Mouse (Mus musculus): Measurements from ENCODE around the gene Olfr323.

DNA sequence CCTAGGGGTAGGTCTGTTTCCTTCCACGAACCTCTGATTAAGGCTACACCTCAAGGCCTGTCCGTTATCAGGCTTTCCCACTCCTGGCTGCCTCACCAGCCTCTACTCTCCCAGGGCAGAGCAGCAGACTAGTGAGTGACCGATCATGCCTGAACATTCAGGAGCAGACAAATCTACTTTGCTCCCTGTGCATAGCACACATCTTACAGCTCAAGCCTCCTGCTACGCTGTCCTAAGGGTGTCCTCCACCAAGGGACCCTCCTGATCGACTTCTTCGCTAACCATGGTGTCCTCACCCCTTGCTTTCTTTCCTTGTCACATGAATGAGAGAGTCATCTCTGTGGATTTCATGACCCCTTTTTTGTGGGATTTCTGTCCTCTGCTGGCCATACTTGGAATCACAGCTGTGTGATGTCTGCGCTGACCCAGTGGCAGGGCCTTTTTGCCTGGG is 42.4 kb downstream of the Olfr323 start:
- no peak for TF ChIP-seq POLR2A (IDR thresholded peaks at IDR 0.05; ENCODE audit: low read depth, low read length)
- TF ChIP-seq CTCF (IDR thresholded peaks at IDR 0.05; ENCODE audit: borderline replicate concordance, insufficient read depth, low read length): 0 out of 2 replicates have a peak, but pooled peaks have one; percentile 9
